In genomic region chr13:56295943-56296658, GRCm38 (mm10) we compare ENCODE assay signal across 8 mouse cellular contexts. TPM values are rescaled to one million over a fixed set of nuclear protein-coding genes. Genes with fewer than 3 reads are reported as not detected.
DNase-seq lines count a peak whose midpoint lies in the region; ATAC-seq lines count a peak whose summit lies in the region.
"Had no signal": no experiment of that assay in that cellular context is flagged by ENCODE, and none has a peak within 500 bp of the region (broad histone marks: within the 10 kb centered on the region; RNA-seq: fewer than 3 reads in every experiment).

Cxcl14 (minus strand) TSS chr13:56296551.

- H3K27ac ChIP-seq in embryonic facial prominence, embryonic 10.5 days (replicated peaks) = peak within 1 kb of the TSS; percentile 82
- H3K27ac ChIP-seq in midbrain, embryonic 14.5 days (replicated peaks; ENCODE audit: low read depth, low read length) = no peak within 1 kb of the TSS

- H3K9ac ChIP-seq in midbrain, embryonic 14.5 days (replicated peaks; ENCODE audit: low read length) = peak within 1 kb of the TSS; percentile 51

- WGBS in embryonic facial prominence, embryonic 10.5 days = under 1% methylated on average over 76 of the region's 76 CpGs
- WGBS in midbrain, embryonic 14.5 days = 1% methylated on average over 76 of the region's 76 CpGs

- 0 out of 2 replicates have a peak, but pooled peaks cover 6% of the 10 kb centered on the region for H3K9me3 ChIP-seq in embryonic facial prominence, embryonic 10.5 days
- no peaks in the 10 kb centered on the region for H3K9me3 ChIP-seq in midbrain, embryonic 14.5 days (ENCODE audit: control insufficient read depth, low read length)

- peak within 1 kb of the TSS; percentile 71 for H3K4me3 ChIP-seq in embryonic facial prominence, embryonic 10.5 days
- H3K4me3 ChIP-seq in midbrain, embryonic 14.5 days (replicated peaks; ENCODE audit: low read depth, low read length) = peak within 1 kb of the TSS; percentile 44
- H3K4me3 ChIP-seq: erythroblast, embryonic 14.5 days had no signal

- peaks cover 91% of the 10 kb centered on the region for H3K27me3 ChIP-seq in embryonic facial prominence, embryonic 10.5 days (replicated peaks; ENCODE audit: low read depth, poor library complexity, severe bottlenecking)
- peaks cover 60% of the 10 kb centered on the region for H3K27me3 ChIP-seq in midbrain, embryonic 14.5 days (ENCODE audit: control insufficient read depth, insufficient read depth, low read length)

- peak; percentile 67 to 69 for DNase-seq in adrenal gland, postnatal 36 days
- DNase-seq in embryonic facial prominence, embryonic 10.5 days (ENCODE audit: low spot score) = peak; percentile 71
- DNase-seq in heart, adult 18-20 months = peak; percentile 32 to 47
- DNase-seq in kidney, adult 18-20 months = peak; percentile 14
- peak; percentile 37 for DNase-seq in left cerebral cortex, postnatal 4 days
- peak; percentile 70 for DNase-seq in midbrain, embryonic 14.5 days
- peak; percentile 42 for DNase-seq in urinary bladder, postnatal 25 days (ENCODE audit: low spot score)

- ATAC-seq in midbrain, embryonic 14.5 days (ENCODE audit: low FRiP score, low TSS enrichment) = peak; percentile 58; the same call in 1 of the 2 replicates

- H3K36me3 ChIP-seq in embryonic facial prominence, embryonic 10.5 days (replicated peaks) = no peaks in the 10 kb centered on the region
- no peaks in the 10 kb centered on the region for H3K36me3 ChIP-seq in midbrain, embryonic 14.5 days (ENCODE audit: control insufficient read depth, insufficient read depth, low read length)

- peaks cover 30% of the 10 kb centered on the region for H3K4me1 ChIP-seq in embryonic facial prominence, embryonic 10.5 days
- peaks cover 16% of the 10 kb centered on the region for H3K4me1 ChIP-seq in midbrain, embryonic 14.5 days (ENCODE audit: control insufficient read depth, insufficient read depth, low read length)

- intact Hi-C loops in left cerebral cortex, postnatal 4 days (cut with DNase I) = no loop called here

- peak within 1 kb of the TSS; percentile 72 for H3K4me2 ChIP-seq in midbrain, embryonic 14.5 days (ENCODE audit: low read length)

RNA-seq across cellular contexts. Expression of gene Cxcl14, which starts in this region (rescaled TPM):
- total RNA-seq in adrenal gland, postnatal 36 days (2021) = 10 to 100 TPM; 34.9 to 36.1 TPM
- 23.8 and 40.2 TPM in 2 replicates for polyA plus RNA-seq in embryonic facial prominence, embryonic 10.5 days (2016; fragmentation: Nextera tagmentation; extraction: Ambion mirVana)
- total RNA-seq in heart, adult 18-20 months (2021) = 1 to 10 TPM; 7.0 to 7.9 TPM
- 10 to 100 TPM; 40.6 to 40.7 TPM for total RNA-seq in left cerebral cortex, postnatal 4 days (2021)
- 10.2 and 11.2 TPM in 2 replicates for polyA plus RNA-seq in midbrain, embryonic 14.5 days (2014; fragmentation: Nextera tagmentation; extraction: Ambion mirVana)
- polyA plus RNA-seq: erythroblast, embryonic 14.5 days had no signal

Comparison
In these comparisons a context has a peak if more than half of its experiments do, and no peak if none do; other contexts are left out.
1. RNA of gene Cxcl14 (total RNA-seq): 40.6 to 40.7 TPM in left cerebral cortex, postnatal 4 days and 34.9 to 36.1 TPM in adrenal gland, postnatal 36 days; 7.0 to 7.9 TPM in heart, adult 18-20 months; every median in the first group is over 4 times any median in the second.
2. DNase-seq: peak in every context shown above with its lines; median percentile 71 in embryonic facial prominence, embryonic 10.5 days; 70 in midbrain, embryonic 14.5 days; 68 in adrenal gland, postnatal 36 days; 42 in urinary bladder, postnatal 25 days; 40 in heart, adult 18-20 months; 37 in left cerebral cortex, postnatal 4 days; 14 in kidney, adult 18-20 months.